Mouse (Mus musculus) heart, postnatal 0 days (tissue): ENCODE results near the gene Scfd2. TPM values are rescaled to one million over a fixed set of nuclear protein-coding genes. Genes with fewer than 3 reads are reported as not detected.
A peak's percentile ranks its signal among the peaks of the same experiment; 100 is the strongest.

Experiments used
- ATAC-seq: fragments of 200-750 bp; cut with Nextera tagmentation; 2 replicates; pipeline ENCODE4 v1.8.0; 2017; ENCODE audit warnings: low read depth, moderate number of reproducible peaks, moderate library complexity; ENCODE audit not compliant: insufficient read depth
- DNase-seq: peaks from one replicate; pipeline ENCODE4 v3.0.0-alpha.2; 2016; ENCODE audit warnings: low spot score
- H3K27ac ChIP-seq: fragments of 300-500 bp; sonication (generic); 2 replicates; pipeline ENCODE4 v1.5.1; 2014; ENCODE audit warnings: low read depth, mild to moderate bottlenecking
- H3K27me3 ChIP-seq: fragments of 300-500 bp; sonication (generic); 2 replicates; pipeline ENCODE4 v1.6.1; 2014; ENCODE audit warnings: low read length, mixed read lengths; ENCODE audit not compliant: control insufficient read depth, insufficient read depth
- H3K36me3 ChIP-seq: fragments of 300-500 bp; sonication (generic); replicated peaks from 2 replicates; pipeline ENCODE4 v1.6.1; 2014; ENCODE audit warnings: low read length, mixed read lengths; ENCODE audit not compliant: control insufficient read depth, insufficient read depth
- H3K4me1 ChIP-seq: fragments of 300-500 bp; sonication (generic); 2 replicates; pipeline ENCODE4 v1.6.1; 2014; ENCODE audit warnings: antibody characterized with exemption; ENCODE audit not compliant: control insufficient read depth, insufficient read depth
- H3K4me2 ChIP-seq: fragments of 300-500 bp; sonication (generic); 2 replicates; pipeline ENCODE4 v1.6.1; 2014; ENCODE audit warnings: low read depth, mild to moderate bottlenecking, low read length, moderate library complexity
- H3K4me3 ChIP-seq: fragments of 300-500 bp; sonication (generic); 2 replicates; pipeline ENCODE4 v1.5.1; 2014; ENCODE audit warnings: low read depth, low read length
- H3K9ac ChIP-seq: fragments of 300-500 bp; sonication (generic); replicated peaks from 2 replicates; pipeline ENCODE4 v1.6.1; 2014; ENCODE audit warnings: low read depth, low read length, mixed read lengths
- H3K9me3 ChIP-seq: fragments of 300-500 bp; sonication (generic); replicated peaks from 2 replicates; pipeline ENCODE4 v1.6.1; 2016; ENCODE audit warnings: low read length; ENCODE audit not compliant: control insufficient read depth
- CTCF ChIP-seq: IDR thresholded peaks from 2 replicates; pipeline ENCODE4 v1.5.1; 2016; ENCODE audit warnings: antibody characterized with exemption, control low read depth, low read depth
- EP300 ChIP-seq: IDR thresholded peaks from 2 replicates; pipeline ENCODE4 v1.6.1; 2016; ENCODE audit warnings: antibody characterized with exemption, low read depth
- WGBS: fragments of 180-500 bp; shearing (Covaris S2); extraction: QIAGEN DNeasy Blood & Tissue Kit; methylation state at CpG from one replicate; pipeline ENCODE4 v1.1.7; 2014; 5-methylcytosine and 5-hydroxymethylcytosine counted together
- polyA plus RNA-seq: library from polyadenylated mRNA; unstranded; fragments of >200 nt; fragmentation: Nextera tagmentation; extraction: Ambion mirVana; gene quantifications from 2 replicates; pipeline ENCODE4 v1.2.1, GENCODE M21; 2015
- total RNA-seq: library from RNA; depleted of rRNA; stranded (reverse); fragments of >200 nt; gene quantifications from 2 replicates; pipeline ENCODE4 v1.2.3, GENCODE M21; 2014; ENCODE audit warnings: low replicate concordance

Scfd2 gene
- total and polyA plus RNA-seq, 2 experiments from 2014 or later, result 14.2 to 24.3 TPM

DNA sequence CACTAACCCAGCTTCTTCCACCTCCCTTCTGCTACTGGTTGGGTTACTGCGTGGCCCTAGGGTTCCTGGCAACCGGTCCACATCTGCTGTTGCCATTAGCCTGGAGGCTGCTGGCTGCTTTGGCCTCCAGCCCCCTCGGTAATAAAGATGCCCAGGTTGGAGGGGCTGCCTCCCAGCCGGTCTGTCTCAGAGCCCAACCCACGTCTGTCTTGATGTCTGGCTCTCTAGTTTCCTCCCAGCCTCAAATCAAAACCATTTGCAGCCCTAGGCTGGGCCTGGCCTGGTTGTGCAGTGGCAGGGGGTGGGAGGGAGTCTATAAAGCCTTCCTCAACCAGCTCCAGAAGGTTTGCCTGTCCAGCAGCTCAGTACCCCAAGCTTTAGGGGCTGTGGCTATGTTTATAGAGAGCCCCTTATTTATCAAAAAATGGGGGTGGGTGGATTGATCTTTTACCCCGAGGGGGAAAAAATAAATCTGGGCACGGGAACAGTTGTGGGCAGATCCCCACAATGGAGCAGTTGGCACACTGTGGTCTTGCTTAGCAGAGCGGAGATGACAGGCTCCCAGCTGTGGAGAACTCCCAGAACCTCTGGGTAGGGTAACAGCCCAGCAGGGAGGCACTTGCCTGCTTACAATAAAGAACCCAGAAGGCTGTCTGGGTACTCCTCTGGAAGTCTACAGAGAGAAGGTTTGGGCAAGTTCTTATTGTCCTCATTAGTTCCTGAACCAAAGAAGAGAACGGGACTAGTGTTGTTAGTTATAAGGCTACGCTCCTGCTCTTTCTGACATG lies 329.8 kb downstream of the Scfd2 start:
- ATAC-seq (no peak), DNase-seq (no peak)
- no peak overlapping the region for H3K9ac ChIP-seq
- peaks cover 48% of the 10 kb centered on the region for H3K4me1 ChIP-seq
- H3K36me3 ChIP-seq, result peaks cover 28% of the 10 kb centered on the region
- H3K27me3 ChIP-seq, result no peaks in the 10 kb centered on the region
- peak overlapping the region; percentile 47 for H3K27ac ChIP-seq
- 71% methylated on average over 10 of the region's 10 CpGs for WGBS
- TF ChIP-seq CTCF, result no peak
- TF ChIP-seq EP300, result no peak
- H3K4me2 ChIP-seq, result no peak overlapping the region
- H3K9me3 ChIP-seq, result 0 out of 2 replicates have a peak, but pooled peaks cover 5% of the 10 kb centered on the region
- no peak overlapping the region for H3K4me3 ChIP-seq

DNA sequence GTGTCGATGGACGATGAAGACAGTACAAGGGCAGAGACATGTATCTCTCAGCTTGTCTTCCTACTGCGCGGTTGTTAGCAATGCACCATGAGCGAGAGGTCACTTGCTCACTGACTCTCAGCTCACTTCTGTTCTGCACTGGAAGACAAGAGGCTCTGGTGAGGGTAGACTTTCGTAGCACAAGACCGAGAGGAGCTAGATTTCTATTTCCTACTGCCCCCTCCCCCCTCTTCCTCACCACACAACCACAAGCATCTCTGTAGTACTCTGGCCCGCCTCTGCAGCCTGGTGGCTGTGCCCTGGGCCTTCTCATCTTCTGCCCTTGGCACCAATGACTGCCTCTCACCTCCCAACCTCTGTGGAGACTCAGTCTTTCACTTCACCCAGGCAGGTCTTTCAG lies 331.1 kb downstream of the Scfd2 start:
- no peaks in the 10 kb centered on the region for H3K27me3 ChIP-seq
- H3K27ac ChIP-seq, result peak overlapping the region; percentile 2; the same call in 1 of the 2 replicates
- DNase-seq, result no peak
- H3K9ac ChIP-seq, result no peak overlapping the region
- H3K4me2 ChIP-seq, result no peak overlapping the region
- ATAC-seq, result peak; percentile 33; the same call in 1 of the 2 replicates
- H3K36me3 ChIP-seq, result peaks cover 28% of the 10 kb centered on the region
- WGBS, result 58% methylated on average over 8 of the region's 8 CpGs
- TF ChIP-seq CTCF (0 out of 2 replicates have a peak, but pooled peaks have one; percentile 0), EP300 (no peak)
- no peak overlapping the region for H3K4me3 ChIP-seq
- 0 out of 2 replicates have a peak, but pooled peaks cover 5% of the 10 kb centered on the region for H3K9me3 ChIP-seq
- peaks cover 38% of the 10 kb centered on the region for H3K4me1 ChIP-seq

DNA sequence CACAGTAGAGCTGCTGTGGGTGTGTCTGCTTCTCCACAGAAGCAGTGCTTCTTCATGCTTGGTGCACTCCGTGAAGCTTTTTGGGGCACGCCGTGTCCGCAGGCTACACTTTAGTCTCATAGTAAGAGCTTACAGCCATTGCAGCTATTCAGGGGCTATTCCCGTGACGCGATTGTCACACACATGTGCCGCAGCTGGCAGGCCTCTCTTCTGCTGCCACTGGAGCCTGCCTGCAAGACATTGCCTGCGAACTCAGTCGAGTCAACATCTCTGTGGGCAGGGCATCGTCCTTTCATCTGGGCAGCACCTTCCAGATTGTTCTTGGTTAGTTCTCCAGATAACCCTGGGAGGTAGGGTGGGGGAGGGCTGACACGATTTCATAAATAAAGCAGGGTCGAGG lies 331.8 kb downstream of the Scfd2 start:
- no peak for ATAC-seq
- no peak overlapping the region for H3K4me3 ChIP-seq
- no peak overlapping the region for H3K4me2 ChIP-seq
- 0 out of 2 replicates have a peak, but pooled peaks cover 5% of the 10 kb centered on the region for H3K9me3 ChIP-seq
- 56% methylated on average over 13 of the region's 13 CpGs for WGBS
- H3K4me1 ChIP-seq, result peaks cover 34% of the 10 kb centered on the region
- TF ChIP-seq CTCF, result no peak
- TF ChIP-seq EP300, result no peak
- DNase-seq, result no peak
- peaks cover 28% of the 10 kb centered on the region for H3K36me3 ChIP-seq
- no peaks in the 10 kb centered on the region for H3K27me3 ChIP-seq
- no peak overlapping the region; the same call in 1 of the 2 replicates for H3K9ac ChIP-seq
- H3K27ac ChIP-seq, result peak overlapping the region; percentile 2

DNA sequence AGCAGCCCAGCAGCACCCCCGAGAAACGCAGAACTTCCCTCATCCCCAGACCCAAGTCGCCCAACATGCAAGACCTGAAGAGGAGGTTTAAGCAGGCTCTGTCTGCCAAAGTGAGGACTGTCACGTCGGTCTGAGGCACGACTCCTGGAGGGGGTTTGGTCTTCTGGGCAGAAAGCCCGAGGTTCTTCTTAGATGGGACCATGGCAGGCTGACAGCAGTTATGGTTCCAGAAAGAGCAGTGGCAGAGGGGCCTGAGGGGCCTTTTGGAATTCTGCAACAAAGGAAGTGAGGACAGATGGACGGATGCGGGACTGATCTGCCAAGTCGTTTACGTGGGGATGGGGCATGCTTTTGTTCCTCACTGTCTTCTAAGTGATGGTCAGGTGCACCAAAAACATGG lies 333.1 kb downstream of the Scfd2 start:
- Histone ChIP-seq H3K9ac (peak overlapping the region; percentile 75; the same call in 1 of the 2 replicates), H3K9me3 (0 out of 2 replicates have a peak, but pooled peaks cover 5% of the 10 kb centered on the region), H3K36me3 (peaks cover 28% of the 10 kb centered on the region), H3K4me1 (peaks cover 33% of the 10 kb centered on the region), H3K4me2 (peak overlapping the region; percentile 83), H3K4me3 (peak overlapping the region; percentile 64), H3K27me3 (no peaks in the 10 kb centered on the region), H3K27ac (peak overlapping the region; percentile 71)
- TF ChIP-seq CTCF (no peak), EP300 (no peak)
- DNase-seq (no peak), ATAC-seq (no peak)
- WGBS, result 28% methylated on average over 11 of the region's 11 CpGs

DNA sequence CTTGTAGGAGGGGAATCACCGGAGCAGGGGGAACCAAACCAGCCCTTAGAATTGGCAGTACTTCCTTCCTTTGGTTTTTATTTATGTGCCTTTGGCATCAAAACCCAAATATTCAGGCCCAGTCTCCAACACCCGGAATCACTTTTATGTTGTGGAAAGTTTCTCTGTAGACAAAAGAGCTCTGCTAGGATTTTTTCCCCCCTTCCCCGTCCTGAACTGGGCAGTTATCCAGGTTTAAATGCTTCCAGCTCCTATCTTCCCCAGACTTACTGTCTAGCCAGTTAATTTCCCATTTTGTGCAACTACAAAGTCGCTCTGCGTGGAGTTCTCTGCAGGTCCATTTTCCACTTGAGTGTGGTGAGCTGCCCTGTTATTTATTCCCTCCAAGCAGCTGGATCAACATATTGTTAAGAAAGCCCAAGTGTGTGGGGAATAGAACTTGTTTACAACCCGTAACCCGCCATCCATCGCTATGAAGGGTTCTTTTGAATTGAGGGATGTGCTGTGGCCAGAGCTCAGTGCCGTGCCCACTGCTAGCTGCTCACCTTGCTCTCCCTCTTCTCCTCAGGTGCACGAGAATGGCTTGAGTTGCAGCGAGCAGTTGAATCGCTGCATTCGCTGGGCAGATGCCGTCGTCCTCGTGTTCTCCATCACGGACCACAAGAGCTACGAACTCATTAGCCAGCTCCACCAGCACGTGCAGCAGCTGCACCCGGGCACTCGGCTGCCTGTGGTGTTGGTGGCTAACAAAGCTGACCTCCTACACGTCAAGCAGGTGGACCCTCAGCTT lies 333.8 kb downstream of the Scfd2 start:
- no peaks in the 10 kb centered on the region for H3K27me3 ChIP-seq
- H3K9ac ChIP-seq, result peak overlapping the region; percentile 75
- H3K27ac ChIP-seq, result peak overlapping the region; percentile 71
- H3K36me3 ChIP-seq, result peaks cover 28% of the 10 kb centered on the region
- ATAC-seq, result no peak
- H3K9me3 ChIP-seq, result no peaks in the 10 kb centered on the region
- peak overlapping the region; percentile 83 for H3K4me2 ChIP-seq
- H3K4me3 ChIP-seq, result peak overlapping the region; percentile 64
- H3K4me1 ChIP-seq, result peaks cover 33% of the 10 kb centered on the region
- TF ChIP-seq EP300 (no peak), CTCF (no peak)
- 45% methylated on average over 22 of the region's 22 CpGs for WGBS
- DNase-seq, result peak; percentile 69
